Mouse (Mus musculus): Measurements from ENCODE around the gene Olfr108.

The Olfr108 gene

GRCm38 (mm10) chr17:37445180-37445579, at the start of gene Olfr108:
Olfr108 (plus strand) TSS chr17:37445480.
- in situ Hi-C loops (cut with MboI; ENCODE audit: low pct_unique_long_range_greater_than_20kb in 1 of 2, low sequenced_read_pairs in 2 of 2, unreplicated experiment in 1 of 2), result no loop called here

GRCm38 (mm10) chr17:37398926-37399325, 46.4 kb upstream of the Olfr108 start, which contains the start of gene Olfr107:
Olfr107 (plus strand) TSS chr17:37399226.
- in situ Hi-C loops (cut with MboI; ENCODE audit: low pct_unique_long_range_greater_than_20kb in 1 of 2, low sequenced_read_pairs in 2 of 2, unreplicated experiment in 1 of 2), result no loop called here

- in situ Hi-C loops (cut with MboI; ENCODE audit: low pct_unique_long_range_greater_than_20kb in 1 of 2, low sequenced_read_pairs in 2 of 2, unreplicated experiment in 1 of 2), result no loop called here
These were observed 31.9 kb upstream of the Olfr108 start for GRCm38 (mm10) chr17:37413380-37413779.

DNA sequence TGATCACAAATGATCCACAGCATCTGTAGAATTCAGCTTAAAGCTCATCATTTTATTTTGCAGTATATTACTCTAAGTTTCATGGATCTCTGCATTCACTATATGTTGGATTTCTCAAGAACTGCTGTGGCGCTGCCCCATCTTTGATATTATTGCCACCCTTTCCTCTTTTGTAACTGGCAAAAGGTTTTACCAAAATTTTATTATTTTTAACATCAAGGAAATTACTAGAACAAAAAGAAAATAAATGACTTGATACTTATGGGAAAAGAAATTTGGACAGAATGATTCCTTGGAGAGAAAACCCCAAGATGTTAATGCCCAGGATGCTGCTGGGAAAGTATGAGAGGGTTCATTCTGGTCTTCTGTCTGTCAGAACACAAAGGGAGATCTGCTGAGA, 13.3 kb downstream of the Olfr108 start, which contains the start of gene Olfr109:
Olfr109 (plus strand) TSS at position 301 of the 400 bp plus-strand sequence.
- in situ Hi-C loops (cut with MboI; ENCODE audit: low pct_unique_long_range_greater_than_20kb in 1 of 2, low sequenced_read_pairs in 2 of 2, unreplicated experiment in 1 of 2), result no loop called here

DNA sequence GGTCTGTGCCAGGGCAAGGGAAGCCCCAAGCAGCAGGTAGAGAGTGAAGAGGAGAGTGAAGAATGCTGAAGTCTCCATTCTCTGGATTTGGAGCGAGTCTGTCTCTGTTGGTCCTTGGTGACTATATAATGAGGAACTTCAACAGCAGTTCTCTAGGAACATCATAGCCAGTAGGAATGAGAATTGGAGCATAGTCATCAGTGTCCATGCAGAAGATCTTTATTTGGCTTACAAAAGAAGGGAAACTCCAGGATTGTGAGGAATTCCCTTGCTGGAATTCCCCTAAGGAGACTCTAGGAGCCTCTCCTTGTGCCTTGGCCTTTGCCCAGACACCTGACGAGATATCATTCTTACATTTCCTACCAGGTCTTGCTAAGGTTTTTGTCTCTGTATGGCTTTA, 38.2 kb downstream of the Olfr108 start, which contains the start of gene H2-M2:
H2-M2 (minus strand) TSS at position 101 of the 400 bp plus-strand sequence.
- in situ Hi-C loops (cut with MboI; ENCODE audit: low pct_unique_long_range_greater_than_20kb in 1 of 2, low sequenced_read_pairs in 2 of 2, unreplicated experiment in 1 of 2), result no loop called here

- in situ Hi-C loops (cut with MboI; ENCODE audit: low pct_unique_long_range_greater_than_20kb in 1 of 2, low sequenced_read_pairs in 2 of 2, unreplicated experiment in 1 of 2), result no loop called here
These were observed 46.7 kb downstream of the Olfr108 start, which contains the start of gene Olfr110 for GRCm38 (mm10) chr17:37491930-37492518. Olfr110 (plus strand) TSS chr17:37492468.
